Mouse (Mus musculus) lung, postnatal 0 days (tissue): ENCODE measurements at regions not wholly inside any gene's neighbourhood (a gene's known extent, or its start where the extent isn't known, plus 50 kb on each side); places are given as distances from the start of the nearest gene placed in this dataset.
A peak's percentile ranks its signal among the peaks of the same experiment; 100 is the strongest.

ENCODE experiments used
- ATAC-seq: fragments of 200-750 bp; cut with Nextera tagmentation; 2 replicates; pipeline ENCODE4 v1.8.0; 2017; ENCODE audit warnings: moderate library complexity
- DNase-seq: peaks from one replicate; pipeline ENCODE4 v3.0.0-alpha.2; 2016; ENCODE audit warnings: low spot score
- H3K27ac ChIP-seq: fragments of 300-500 bp; sonication (generic); 2 replicates; pipeline ENCODE4 v1.5.1; 2014; ENCODE audit warnings: antibody characterized with exemption, mild to moderate bottlenecking, low read length, mixed read lengths
- H3K27me3 ChIP-seq: fragments of 300-500 bp; sonication (generic); replicated peaks from 2 replicates; pipeline ENCODE4 v1.6.1; 2014; ENCODE audit warnings: low read length, mixed read lengths; ENCODE audit not compliant: insufficient read depth
- H3K36me3 ChIP-seq: fragments of 300-500 bp; sonication (generic); 2 replicates; pipeline ENCODE4 v1.6.1; 2014; ENCODE audit warnings: low read length, mixed read lengths; ENCODE audit not compliant: insufficient read depth
- H3K4me1 ChIP-seq: fragments of 300-500 bp; sonication (generic); 2 replicates; pipeline ENCODE4 v1.6.1; 2014; ENCODE audit warnings: antibody characterized with exemption, low read depth, low read length, mixed read lengths; ENCODE audit not compliant: insufficient read depth
- H3K4me2 ChIP-seq: fragments of 300-500 bp; sonication (generic); replicated peaks from 2 replicates; pipeline ENCODE4 v1.6.1; 2014; ENCODE audit warnings: low read depth, mild to moderate bottlenecking, low read length, moderate library complexity, mixed read lengths
- H3K4me3 ChIP-seq: fragments of 300-500 bp; sonication (generic); 2 replicates; pipeline ENCODE4 v1.5.1; 2014; ENCODE audit warnings: low read depth, low read length
- H3K9ac ChIP-seq: fragments of 300-500 bp; sonication (generic); replicated peaks from 2 replicates; pipeline ENCODE4 v1.6.1; 2014; ENCODE audit warnings: low read depth, mild to moderate bottlenecking
- H3K9me3 ChIP-seq: fragments of 300-500 bp; sonication (generic); 2 replicates; pipeline ENCODE4 v1.6.1; 2016; ENCODE audit warnings: low read length, mixed read lengths
- CTCF ChIP-seq: IDR thresholded peaks from 2 replicates; pipeline ENCODE4 v1.5.1; 2016; ENCODE audit warnings: antibody characterized with exemption, mild to moderate bottlenecking
- EP300 ChIP-seq: IDR thresholded peaks from 2 replicates; pipeline ENCODE4 v1.6.1; 2016; ENCODE audit warnings: antibody characterized with exemption, mild to moderate bottlenecking, control low read depth
- WGBS: fragments of 180-500 bp; shearing (Covaris S2); extraction: QIAGEN DNeasy Blood & Tissue Kit; methylation state at CpG from one replicate; pipeline ENCODE4 v1.1.7; 2014; 5-methylcytosine and 5-hydroxymethylcytosine counted together

- Histone ChIP-seq H3K9me3 (no peaks in the 10 kb centered on the region), H3K27me3 (no peaks in the 10 kb centered on the region), H3K36me3 (no peaks in the 10 kb centered on the region), H3K9ac (no peak overlapping the region), H3K27ac (no peak overlapping the region), H3K4me2 (no peak overlapping the region), H3K4me3 (no peak overlapping the region), H3K4me1 (no peaks in the 10 kb centered on the region)
- 53% methylated on average over 1 of the region's 1 CpGs for WGBS
- ATAC-seq: peak; percentile 77
- TF ChIP-seq EP300 (peak; percentile 70), CTCF (no peak)
- DNase-seq: peak; percentile 41
Observed at GRCm38 (mm10) chr2:125016946-125017345, 51.0 kb upstream of the Slc24a5 start.
